Mouse (Mus musculus) heart, adult 18-20 months (tissue): Measurements from ENCODE around the gene Bckdha. TPM values are rescaled to one million over a fixed set of nuclear protein-coding genes. Genes with fewer than 3 reads are reported as not detected.
A peak's percentile ranks its signal among the peaks of the same experiment; 100 is the strongest.

ENCODE experiments used
- DNase-seq, 2 experiments: peaks; one replicate each; pipeline ENCODE4 v3.0.0; 2021 to 2022; ENCODE audit warnings: mixed read lengths in 1 of 2
- total RNA-seq, 2 experiments: library from RNA; stranded (reverse); gene quantifications; 2 replicates each; pipeline ENCODE4 v1.2.3; 2021

Bckdha gene
- total RNA-seq, 2 experiments from 2014 or later, result 285 to 287 TPM

GRCm38 (mm10) chr7:25644631-25645030 lies 14.2 kb downstream of the Bckdha start:
- no peak for DNase-seq

DNA sequence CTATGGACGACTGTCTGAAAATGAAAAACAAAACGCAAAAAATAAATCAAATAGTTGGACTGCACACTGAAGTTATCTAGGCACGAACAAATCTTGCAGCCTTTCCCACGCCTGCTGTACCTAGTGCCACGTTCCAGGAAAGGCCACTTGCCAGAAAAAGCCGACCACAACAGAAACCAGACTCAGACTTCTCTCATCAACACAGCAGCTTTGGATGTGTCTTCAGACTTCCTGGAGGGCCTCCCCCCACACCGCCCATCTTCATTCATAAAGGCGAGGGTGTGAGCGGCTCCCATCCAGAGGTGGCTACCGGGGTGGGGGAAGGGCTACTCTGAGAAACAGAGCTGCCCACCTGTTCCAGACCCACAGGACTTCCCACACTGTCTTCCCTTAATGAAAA lies 14.6 kb downstream of the Bckdha start:
- DNase-seq, result no peak

DNA sequence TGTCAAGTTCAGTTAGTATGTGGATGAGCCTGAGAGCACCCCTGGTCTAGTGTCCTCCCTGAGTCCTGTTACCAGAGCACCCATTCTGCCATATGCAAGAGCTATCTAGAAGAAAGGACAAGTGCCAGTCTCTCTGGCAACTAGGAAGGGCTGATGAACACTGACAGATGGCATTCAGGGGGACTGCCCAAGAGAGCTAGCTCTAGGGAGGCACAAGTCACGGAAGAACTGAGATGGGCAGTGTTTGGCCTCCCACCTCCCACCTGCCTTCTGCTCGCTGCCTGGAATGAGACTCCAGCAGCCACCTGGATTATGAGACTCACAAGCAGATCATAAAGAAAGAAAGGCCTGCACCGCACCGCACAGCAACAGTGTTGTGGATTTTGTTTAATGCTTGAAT lies 19.0 kb downstream of the Bckdha start:
- DNase-seq, result no peak

DNA sequence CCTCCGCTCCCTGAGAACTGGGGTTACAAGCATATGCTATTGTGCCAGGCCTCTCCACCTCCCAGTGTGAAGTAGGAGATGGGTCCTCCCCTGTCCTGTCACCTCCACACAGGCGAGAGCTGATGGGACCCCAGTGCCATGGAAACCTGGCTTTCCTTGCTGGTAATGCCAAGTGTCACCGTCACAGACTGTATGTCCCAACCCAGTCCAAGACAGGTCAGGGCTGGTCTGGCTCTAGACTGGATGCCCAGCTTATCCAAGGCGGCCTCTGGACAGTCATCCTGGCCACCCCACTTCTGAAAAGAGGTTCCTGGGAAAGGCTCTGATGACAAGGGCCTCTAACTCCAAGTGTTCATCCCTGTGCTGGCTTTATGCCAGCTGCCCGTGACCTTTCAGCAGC lies 21.7 kb downstream of the Bckdha start:
- DNase-seq, result no peak

DNA sequence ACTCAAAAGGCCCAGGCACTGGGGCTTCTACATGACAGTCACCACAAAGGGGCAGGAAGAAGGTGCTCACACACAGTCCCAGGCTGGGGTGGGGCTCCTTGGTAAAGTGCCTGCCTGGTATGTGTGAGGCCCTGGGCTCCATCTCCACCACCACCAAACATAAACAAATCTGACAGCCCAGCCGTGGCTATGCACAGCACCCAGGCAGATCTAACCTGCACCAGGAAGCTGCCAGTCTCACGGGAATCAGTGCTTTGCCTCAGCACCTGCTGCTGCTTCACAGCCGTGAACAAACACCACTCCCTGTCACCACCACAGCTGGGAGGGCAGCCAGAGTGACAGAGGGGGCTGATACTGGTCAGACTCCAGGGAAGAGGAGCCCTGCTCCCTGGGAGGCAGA lies 22.4 kb downstream of the Bckdha start:
- DNase-seq, result no peak

DNA sequence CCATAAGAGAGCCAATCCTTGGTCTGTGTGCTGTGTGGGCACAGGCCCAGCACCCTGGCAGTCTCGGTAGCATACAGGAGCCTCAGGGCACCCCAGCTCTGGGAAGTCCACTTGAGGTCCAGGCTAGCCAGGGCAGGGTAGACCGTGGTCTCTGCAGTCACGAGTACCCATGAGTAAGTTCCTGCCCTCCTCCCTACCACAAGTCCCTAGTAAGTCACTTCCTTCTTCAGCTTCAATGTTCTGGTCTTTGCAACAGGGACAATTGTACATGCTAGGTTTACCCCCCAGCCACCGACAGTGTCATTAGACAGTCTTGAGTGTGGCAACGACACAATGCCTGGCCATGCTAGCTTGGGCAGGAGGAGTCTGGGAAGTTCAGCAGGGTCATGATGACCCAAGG lies 26.1 kb downstream of the Bckdha start:
- DNase-seq, result no peak

GRCm38 (mm10) chr7:25628323-25628620 lies 30.5 kb downstream of the Bckdha start:
- no peak for DNase-seq

DNA sequence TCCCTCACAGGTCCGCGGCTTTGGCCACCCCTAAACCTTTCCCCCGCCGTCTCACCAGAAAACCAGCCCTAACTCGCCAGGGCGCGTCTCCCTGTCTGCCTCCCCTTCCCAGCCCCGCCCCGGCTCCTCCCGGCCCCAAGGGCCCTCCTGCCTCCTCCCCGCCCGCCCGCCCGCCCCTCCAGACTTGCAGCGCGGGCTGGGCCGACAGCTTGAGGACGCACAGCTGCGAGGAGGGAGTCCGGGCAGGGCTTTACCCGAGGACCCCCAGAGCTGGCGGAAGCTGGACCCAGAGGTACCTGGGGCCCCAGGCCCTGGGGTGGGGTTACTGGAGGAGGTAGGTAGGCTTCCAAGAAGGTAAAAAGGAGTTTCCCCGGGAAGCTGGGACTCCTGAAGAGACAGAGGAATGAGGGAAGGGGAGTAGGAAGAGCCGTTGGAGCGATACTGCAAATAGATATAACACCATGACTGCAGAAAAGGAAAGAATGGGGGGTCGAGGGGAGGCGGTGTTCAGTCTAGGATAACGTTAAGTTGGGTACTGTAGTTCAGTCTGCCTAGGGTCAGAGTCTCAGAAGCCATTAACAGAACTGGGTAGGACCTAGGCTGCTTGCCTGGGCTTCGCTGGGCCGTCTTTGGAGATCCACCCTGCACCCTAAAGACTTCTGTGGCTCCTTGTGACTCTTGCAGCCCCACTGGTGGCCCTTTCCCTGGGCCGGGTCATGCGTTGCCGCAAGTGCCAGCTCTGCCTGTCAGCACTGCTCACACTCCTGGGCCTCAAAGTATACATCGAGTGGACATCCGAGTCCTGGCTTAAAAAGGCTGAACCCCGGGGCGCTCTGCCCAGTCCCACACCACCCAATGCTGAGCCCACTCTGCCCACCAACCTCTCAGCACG lies 31.1 kb downstream of the Bckdha start:
- DNase-seq, result peak; percentile 80 to 87

- DNase-seq, result peak; percentile 83 to 90
These were observed 32.0 kb downstream of the Bckdha start, which contains the start of gene B3gnt8 for GRCm38 (mm10) chr7:25626509-25627430. B3gnt8 (plus strand) TSS chr7:25626654.

DNA sequence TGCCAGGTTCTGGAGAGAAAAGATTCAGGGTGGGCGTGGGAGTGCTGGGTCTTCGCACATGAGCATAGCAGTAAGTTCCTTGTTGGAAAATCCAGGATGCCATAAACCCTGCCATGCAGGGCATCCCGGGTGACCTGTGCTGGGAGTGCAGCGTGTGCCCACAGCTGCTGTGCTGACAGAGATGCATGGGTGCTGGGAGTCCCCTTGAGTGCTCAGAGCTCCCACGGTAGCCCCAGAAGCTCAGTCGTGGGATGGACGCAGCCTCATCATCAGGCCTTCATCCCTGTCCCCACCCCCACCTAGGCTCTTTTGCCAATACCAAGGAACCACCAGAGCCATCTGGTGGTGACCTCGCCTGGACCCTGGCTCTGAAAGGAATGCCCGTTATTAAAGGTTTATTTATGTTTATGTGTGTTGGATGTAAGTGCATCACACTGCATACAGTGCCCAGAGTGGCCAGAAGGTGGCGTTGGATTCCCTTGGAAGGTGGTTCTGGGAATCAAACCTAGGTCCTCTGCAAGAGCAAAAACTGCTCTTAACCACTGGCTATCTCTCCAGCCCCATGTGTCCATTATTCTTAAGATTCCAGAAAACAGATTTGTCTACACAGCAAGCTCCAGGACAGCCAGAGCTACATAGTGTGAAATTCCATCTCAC lies 33.1 kb downstream of the Bckdha start:
- peak in 1 of 2 experiments; percentile 59 for DNase-seq

DNA sequence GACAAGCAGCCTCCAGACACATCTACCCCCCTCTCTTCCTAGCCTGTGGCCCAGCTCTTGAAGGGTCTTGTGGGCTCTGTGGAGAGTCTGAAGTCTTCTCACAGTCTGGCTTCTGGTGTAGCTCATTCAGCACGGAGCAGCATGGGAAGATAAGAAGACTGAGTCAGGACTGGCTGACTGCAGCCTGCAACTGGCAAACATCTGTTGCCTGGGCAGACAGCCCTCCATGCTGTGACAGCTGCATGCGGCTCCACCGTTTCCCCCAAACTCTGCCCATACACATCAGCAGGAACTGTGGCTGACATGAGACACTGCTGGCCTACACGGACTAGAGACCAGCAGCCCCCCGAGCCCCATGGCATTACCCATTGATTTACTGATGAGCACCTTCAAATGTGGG lies 33.9 kb downstream of the Bckdha start:
- peak; percentile 70 to 80 for DNase-seq

- DNase-seq, result no peak
These were observed 34.9 kb downstream of the Bckdha start for GRCm38 (mm10) chr7:25623857-25624370.

DNA sequence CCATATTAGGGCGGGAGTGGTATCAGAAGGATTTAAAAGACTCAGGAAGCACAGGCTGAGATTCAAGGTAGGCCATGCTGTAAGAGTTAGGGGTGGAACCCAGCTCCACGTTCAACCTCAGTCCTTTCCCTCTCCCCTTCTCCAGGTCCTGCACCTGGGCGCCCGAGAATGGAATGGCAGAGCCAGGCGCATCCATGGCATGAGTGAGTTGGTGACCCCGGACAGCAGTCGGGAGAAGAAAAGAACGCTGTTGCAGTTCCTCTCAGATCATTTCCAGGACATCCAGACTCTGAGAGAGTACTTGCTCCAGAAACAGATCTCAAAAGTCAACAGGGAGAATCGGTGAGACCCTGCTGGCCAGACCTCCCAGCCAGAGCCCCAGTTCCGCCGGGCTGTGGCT lies 38.0 kb downstream of the Bckdha start:
- no peak for DNase-seq

- no peak for DNase-seq
These were observed 38.7 kb downstream of the Bckdha start for GRCm38 (mm10) chr7:25620101-25620500.

GRCm38 (mm10) chr7:25619722-25619991 lies 39.1 kb downstream of the Bckdha start:
- DNase-seq, result no peak

DNA sequence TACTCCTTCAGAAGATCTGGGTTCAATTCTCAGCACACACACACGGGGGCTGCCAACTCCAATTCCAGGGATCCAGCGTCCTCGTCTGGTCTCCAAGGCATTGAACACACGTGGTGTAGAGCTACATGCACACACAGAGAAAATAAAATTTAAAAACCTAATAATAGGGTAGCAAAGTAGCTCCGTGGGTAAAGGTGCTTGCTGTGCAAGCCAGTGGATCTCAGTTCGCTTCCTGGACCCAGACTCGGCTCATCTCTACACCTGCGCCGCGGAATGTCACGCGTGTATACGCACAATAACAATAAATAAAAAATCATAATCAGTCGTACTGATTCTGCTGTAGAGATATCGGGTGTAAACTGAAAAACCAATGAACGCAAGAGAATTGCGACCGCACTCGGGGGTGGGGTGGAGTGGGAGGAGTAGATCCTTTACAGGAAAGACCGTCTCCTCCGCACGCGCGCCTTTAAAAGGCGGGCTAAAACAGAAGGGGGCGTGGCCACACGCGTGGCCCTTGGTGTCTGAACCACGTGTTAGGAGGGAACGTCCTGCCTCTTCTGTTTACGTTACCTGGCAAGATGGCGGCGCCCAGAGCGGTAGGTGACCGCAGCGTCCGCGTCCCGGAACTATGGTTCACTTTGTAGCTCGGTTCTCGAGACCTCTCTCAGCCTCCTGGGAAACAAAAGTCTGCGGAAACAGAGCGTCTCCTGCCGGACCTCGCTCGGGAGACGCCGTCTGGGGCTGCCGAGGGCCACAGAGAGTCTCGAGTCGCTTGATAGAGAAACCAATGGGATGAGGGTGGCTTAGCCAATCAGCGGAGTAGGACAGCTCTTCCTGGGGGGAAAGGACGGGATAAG lies 39.7 kb downstream of the Bckdha start, which contains the start of gene Dmac2:
TSS of gene Dmac2 (plus strand) at position 550 of the 857 bp plus-strand sequence.
- DNase-seq, result peak; percentile 96 to 98

- DNase-seq, result no peak
These were observed 41.2 kb downstream of the Bckdha start for GRCm38 (mm10) chr7:25617376-25618160.

DNA sequence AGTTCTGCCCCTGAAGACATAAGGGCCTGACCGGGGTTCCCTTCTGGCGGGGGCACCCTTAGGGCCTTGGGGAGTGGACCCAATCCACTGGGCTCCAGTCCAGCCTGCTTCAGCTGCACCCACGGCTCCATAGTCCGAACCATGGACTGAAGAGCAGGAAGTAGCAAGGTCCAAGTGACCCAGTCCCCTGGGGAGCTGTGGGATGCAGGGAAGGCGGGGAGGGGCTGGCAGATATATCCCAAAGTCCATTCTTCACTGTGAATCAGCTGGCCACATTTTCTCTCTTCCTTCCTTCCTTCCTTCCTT lies 43.1 kb downstream of the Bckdha start, which contains the start of gene Erich4:
TSS of gene Erich4 (minus strand) at position 187 of the 306 bp plus-strand sequence.
- no peak for DNase-seq

DNA sequence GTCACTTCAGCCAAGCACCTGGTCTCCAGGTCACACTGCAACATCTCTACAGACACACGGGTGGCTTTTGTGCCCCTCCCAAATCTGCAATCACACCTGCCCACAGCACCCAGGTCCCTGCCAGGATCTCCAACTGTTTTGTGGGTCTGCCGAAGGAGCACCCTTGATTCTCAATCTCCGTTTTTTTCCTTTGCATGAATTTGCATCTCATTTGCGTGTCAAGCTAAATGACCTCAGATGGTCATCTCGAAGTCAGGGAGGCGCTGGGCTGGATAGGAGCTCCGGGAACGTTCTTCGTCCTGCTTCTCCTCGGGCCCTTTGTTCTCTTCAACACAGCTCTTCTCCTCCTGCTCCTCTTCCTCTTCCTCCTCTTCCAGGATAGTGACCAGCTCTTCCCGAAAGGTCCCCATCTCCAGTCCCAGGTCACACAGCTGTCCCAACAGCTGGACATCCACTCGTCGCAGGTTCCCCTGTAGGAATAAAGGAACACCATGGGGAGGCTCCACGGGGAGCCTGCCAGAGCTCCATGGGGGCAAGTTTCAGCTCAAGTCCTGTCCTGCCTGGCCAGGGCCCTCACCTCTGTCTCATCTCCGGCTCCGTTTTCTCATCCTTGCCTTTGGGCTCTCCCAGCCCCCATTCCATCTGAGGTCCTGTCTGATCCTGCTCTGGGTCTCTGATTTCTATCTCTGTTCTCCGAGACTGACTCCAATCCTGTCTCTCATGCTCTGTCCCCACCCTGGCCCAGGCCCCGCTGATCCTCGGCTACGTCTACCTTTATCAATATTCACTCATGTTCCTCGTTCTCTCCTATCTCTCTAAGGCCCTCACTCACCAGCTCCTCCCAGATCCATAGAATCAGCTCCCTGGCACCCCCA lies 43.7 kb downstream of the Bckdha start:
- no peak for DNase-seq

GRCm38 (mm10) chr7:25614086-25614485 lies 44.7 kb downstream of the Bckdha start:
- DNase-seq, result no peak
